Mouse (Mus musculus) G1E (cell line): ENCODE data around the gene Psma4.

ENCODE experiments used
- CTCF ChIP-seq: IDR thresholded peaks from 2 replicates; pipeline ENCODE4 v1.5.1; 2012; ENCODE audit warnings: low read depth, low read length, inconsistent platforms, mixed read lengths
- GATA1 ChIP-seq: IDR thresholded peaks from 2 replicates; pipeline ENCODE4 v1.6.1; 2012; ENCODE audit warnings: borderline replicate concordance, low read length, inconsistent platforms, mixed read lengths
- GATA2 ChIP-seq: IDR thresholded peaks from 2 replicates; pipeline ENCODE4 v1.6.1; 2012; ENCODE audit warnings: low read depth, low read length, inconsistent platforms, borderline replicate concordance
- POLR2AphosphoS5 ChIP-seq: IDR thresholded peaks from 2 replicates; pipeline ENCODE4 v1.6.1; 2012; ENCODE audit warnings: low read depth, low read length, inconsistent platforms; ENCODE audit not compliant: insufficient replicate concordance
- TAL1 ChIP-seq: conservative IDR thresholded peaks from 2 replicates; pipeline ENCODE4 v1.6.1; 2012; ENCODE audit warnings: low read depth, low read length, inconsistent platforms, mixed read lengths

DNA sequence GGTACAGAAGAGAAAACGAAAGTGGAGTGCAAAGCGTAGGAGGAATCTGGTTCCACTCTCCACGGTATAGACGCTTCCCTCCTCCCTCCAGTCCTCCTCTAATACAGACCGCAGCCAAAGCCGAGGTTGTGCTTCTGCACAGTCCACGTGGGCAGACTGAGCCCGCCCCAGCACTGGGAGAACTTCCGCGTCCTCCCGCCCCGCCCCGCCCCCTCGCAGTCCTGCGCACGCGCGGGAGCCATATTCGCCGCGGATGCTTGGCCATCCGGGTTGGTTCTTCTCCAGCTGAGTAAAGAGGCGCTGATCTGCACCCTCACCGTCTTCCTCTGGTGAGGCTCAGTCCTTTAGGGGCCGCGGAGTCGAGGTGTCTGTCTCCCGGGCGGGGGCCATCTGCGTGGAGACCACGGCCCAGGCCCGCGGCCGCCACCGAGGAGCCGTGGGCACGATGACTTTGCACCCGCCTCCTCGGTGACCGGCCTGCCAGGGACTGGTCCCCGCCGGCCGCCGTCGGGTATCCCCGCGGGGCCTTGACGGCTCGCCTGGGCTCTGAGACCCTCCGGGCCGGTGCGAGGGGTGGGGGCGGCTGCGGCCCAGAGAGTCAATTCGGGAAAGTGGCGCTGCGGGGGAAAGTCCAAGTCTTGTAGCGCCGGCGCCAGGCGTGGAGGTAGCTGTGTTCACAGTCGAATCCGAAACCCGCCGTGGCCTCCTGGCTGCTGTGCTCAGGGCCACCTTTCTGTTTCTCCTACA is at the start of gene Psma4, which contains the start of gene AY074887:
- TF ChIP-seq CTCF (no peak), GATA1 (no peak), POLR2AphosphoS5 (no peak), TAL1 (no peak), GATA2 (no peak)
